Mouse (Mus musculus) gastrocnemius, adult 2 months (tissue): ENCODE measurements around the gene Lexm. TPM values are rescaled to one million over a fixed set of nuclear protein-coding genes. Genes with fewer than 3 reads are reported as not detected.

Experiments used
- DNase-seq: peaks from one replicate; pipeline ENCODE4 v3.0.0; 2022
- H3K27ac ChIP-seq: fragments of 200-600 bp; 2 replicates; pipeline ENCODE4 v1.8.1; 2022; ENCODE audit warnings: mild to moderate bottlenecking
- H3K4me3 ChIP-seq: fragments of 200-600 bp; 2 replicates; pipeline ENCODE4 v1.8.1; 2022; ENCODE audit warnings: mild to moderate bottlenecking, moderate library complexity
- CTCF ChIP-seq: fragments of 200-600 bp; IDR thresholded peaks from 2 replicates; pipeline ENCODE4 v1.8.1; 2022; ENCODE audit warnings: antibody characterized with exemption, mild to moderate bottlenecking, moderate library complexity
- intact Hi-C: fragments of 180-260 bp; cut with DNase I; formaldehyde crosslinking; loops from one replicate; pipeline ENCODE4 v1.15.1; 2025
- total RNA-seq, 2 experiments: library from RNA; stranded (reverse); gene quantifications; 2 replicates each; pipeline ENCODE4 v1.2.3; 2021

The Lexm gene
- total RNA-seq, 2 experiments from 2014 or later: not detected

DNA sequence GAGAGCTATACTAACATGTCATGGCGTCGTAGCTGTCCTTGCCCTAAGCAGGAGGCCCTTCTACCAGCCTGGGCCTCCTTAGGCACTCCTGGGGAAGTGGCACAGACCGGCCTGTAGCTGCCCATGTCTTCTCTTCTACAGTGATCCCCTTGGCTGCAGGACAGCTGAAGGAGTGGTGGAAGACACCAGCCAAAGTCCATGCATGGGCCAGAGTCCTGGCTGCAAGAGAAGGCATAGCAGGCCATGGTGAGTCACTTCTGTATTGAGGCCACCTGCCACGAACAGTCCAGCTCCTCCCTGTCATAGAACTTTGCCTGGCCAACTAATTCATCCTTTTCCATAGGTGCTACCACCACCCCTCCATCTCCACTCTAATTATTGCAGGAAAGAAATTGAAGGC, 1.9 kb upstream of the Lexm start:
- no peak overlapping the region for H3K4me3 ChIP-seq
- no peak overlapping the region for H3K27ac ChIP-seq
- no peak for DNase-seq
- TF ChIP-seq CTCF: no peak
- intact Hi-C loops: no loop called here

DNA sequence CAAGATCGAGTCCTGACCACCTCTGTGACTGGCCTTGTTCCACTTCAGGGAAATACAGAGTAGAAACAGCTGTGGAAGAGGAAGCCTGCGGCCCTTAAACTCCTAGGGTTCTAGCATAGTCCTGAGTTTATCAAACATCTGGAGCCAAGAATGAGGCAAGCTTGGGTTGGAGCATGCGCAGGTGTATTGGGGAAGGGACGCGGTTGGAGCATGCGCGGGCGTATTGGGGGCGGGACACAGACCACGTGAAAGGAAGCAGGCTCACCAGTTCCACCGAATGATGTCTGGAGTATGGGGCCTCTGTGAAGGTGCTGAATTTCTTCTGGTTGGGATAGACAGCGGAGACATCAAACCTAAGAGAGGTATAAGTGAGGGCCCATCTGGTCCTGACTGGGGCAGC, 1.4 kb downstream of the Lexm start:
- H3K27ac ChIP-seq: no peak overlapping the region
- no peak for TF ChIP-seq CTCF
- no peak for DNase-seq
- intact Hi-C loops: no loop called here
- H3K4me3 ChIP-seq: no peak overlapping the region

DNA sequence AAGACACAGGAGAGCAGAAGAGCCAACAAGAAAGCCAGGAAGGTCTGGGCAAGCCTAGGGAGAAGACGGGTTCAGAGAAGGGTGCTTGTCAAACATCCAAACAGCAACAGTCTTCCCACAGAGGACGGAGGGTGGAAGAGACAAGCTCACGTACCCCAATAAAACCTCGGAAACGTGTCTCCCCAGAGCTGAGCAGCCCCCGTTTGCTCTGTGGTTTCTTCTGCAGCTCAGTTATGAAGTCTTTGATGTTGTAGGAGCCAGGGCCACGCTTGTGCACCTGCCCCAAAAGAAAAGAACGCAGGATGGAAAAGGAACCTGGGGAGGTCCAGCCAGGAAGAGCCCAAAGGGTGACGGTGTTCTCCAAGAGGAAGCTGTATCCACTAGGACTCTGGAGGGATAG, 2.2 kb downstream of the Lexm start:
- no peak overlapping the region for H3K4me3 ChIP-seq
- DNase-seq: no peak
- TF ChIP-seq CTCF: no peak
- intact Hi-C loops: loop anchor here (1.0 kb wide), 1 partner anchor 93 kb away; no protein-coding TSS in a partner anchor
- no peak overlapping the region for H3K27ac ChIP-seq

DNA sequence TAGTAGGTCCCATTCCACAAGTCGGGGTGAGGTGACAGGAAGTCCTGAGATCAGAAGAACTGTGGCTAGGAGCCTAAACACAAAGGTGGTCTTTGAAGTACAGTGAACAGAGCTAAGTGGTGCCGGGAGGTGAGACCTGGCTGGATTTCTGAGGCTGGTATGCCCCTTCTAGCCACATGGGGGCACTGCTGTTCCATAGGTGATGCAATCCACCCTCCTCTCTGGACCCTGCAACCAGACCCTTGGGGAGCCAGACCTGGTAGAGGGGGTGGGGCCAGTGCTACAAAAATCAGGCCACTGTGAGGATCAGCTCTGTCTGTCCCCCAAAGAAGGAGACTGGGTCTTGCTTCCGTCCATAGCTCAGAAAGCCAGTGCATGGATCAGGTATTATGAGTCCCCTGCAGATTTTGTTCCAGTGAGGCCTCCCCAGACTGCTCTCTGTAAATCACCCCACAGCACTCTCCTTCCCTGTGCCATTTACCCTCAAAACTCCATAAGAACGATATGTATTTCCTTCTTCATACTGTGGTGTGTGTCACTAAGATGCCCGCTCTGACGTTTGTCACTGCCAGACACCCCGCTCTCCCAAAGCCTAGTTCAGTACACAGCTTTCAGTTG, 2.8 kb downstream of the Lexm start:
- peak; percentile 95 for TF ChIP-seq CTCF
- Histone ChIP-seq H3K27ac (no peak overlapping the region), H3K4me3 (no peak overlapping the region)
- intact Hi-C loops: loop anchor here (1.0 kb wide), 1 partner anchor 94 kb away; no protein-coding TSS in a partner anchor
- DNase-seq: peak; percentile 66

DNA sequence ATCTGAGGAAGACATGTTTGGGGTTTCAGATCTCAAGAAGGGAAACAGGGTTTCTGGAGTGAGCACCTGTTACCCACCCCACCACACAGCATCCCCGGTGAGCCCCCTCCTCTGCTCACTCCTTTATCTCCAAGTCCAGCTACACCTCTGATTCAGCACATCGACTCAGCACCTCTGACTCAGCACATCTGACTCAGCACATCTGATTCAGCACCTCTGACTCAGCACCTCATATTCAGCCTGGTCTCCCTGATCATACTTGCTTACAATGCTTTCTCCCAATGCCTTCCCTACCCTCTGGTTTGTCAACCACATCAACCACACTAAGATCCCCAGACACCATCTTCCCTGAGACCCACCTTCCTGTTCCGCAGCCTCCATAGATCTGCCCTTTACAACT, 3.5 kb downstream of the Lexm start:
- no peak for DNase-seq
- intact Hi-C loops: no loop called here
- TF ChIP-seq CTCF: no peak
- no peak overlapping the region for H3K27ac ChIP-seq
- H3K4me3 ChIP-seq: no peak overlapping the region

DNA sequence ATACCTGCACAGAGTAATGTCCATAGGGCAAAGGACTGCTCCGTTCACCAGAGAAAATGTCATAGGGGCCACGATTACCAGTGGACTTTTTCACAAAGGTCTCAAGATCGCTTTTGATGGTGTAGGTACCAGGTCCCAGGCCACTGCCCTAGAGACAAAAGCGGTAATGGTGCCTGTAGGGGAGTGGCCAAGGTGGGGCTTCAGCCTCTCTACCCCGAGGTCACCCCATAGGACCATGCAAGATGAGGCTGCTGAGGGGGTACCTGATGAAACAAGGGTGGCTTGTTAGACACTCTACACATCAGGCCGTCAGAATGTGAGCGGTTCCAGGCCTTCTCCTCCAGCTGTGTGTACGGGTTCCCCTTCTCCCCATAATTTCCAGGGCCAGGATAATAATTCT, 3.9 kb downstream of the Lexm start:
- Histone ChIP-seq H3K4me3 (no peak overlapping the region), H3K27ac (no peak overlapping the region)
- no peak for DNase-seq
- no peak for TF ChIP-seq CTCF
- intact Hi-C loops: no loop called here

GRCm38 (mm10) chr4:106607905-106608304, 9.1 kb downstream of the Lexm start:
- Histone ChIP-seq H3K27ac (no peak overlapping the region), H3K4me3 (no peak overlapping the region)
- intact Hi-C loops: no loop called here
- no peak for DNase-seq
- no peak for TF ChIP-seq CTCF

- no peak for TF ChIP-seq CTCF
- no peak overlapping the region for H3K4me3 ChIP-seq
- no peak overlapping the region for H3K27ac ChIP-seq
- DNase-seq: no peak
- intact Hi-C loops: no loop called here
Measured at GRCm38 (mm10) chr4:106606639-106607554, 10.1 kb downstream of the Lexm start.

DNA sequence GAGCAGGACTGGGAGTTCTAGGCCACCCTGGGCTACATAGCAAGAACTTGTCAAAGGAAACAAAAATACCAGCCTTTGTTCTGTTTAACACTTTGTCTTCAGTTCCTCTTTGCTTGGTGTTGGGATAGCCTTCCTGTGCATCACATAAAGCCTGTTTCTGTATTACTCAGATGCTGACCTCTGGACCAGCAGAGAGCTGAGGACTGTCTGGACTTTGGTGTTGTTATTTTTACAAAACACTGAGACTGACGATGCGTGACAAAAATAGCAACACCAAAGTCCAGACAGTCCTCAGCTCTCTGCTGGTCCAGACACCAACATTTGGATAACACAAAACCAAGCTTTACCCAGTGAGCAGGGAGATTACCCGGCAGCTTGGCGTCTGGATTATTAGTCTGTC, 16.3 kb downstream of the Lexm start:
- no peak for TF ChIP-seq CTCF
- intact Hi-C loops: no loop called here
- no peak overlapping the region for H3K4me3 ChIP-seq
- no peak for DNase-seq
- peak overlapping the region; percentile 38; the same call in 1 of the 2 replicates for H3K27ac ChIP-seq

- no peak overlapping the region for H3K4me3 ChIP-seq
- no peak for DNase-seq
- intact Hi-C loops: no loop called here
- H3K27ac ChIP-seq: no peak overlapping the region
- no peak for TF ChIP-seq CTCF
Measured at GRCm38 (mm10) chr4:106599415-106599814, 17.6 kb downstream of the Lexm start.

DNA sequence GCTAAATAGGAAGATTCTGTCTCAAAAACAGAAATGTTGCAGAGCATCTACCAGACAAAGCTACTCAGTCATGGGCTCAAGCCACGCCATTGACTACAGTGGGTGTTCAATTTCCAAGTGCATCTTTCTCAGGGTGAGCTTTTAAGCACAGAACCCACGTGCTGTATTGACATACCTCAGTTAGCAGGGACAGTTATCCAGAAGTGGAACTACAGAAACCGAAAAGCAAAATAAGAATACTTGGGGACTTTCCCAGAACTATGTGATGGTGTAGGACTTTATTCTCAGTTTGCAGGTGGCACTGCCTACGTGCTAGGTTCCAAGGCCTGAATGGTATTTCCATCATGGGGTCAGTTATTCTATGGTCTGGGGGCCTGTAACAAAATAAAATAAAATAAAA, 19.3 kb downstream of the Lexm start:
- no peak overlapping the region for H3K4me3 ChIP-seq
- intact Hi-C loops: no loop called here
- TF ChIP-seq CTCF: no peak
- no peak for DNase-seq
- no peak overlapping the region for H3K27ac ChIP-seq

- no peak for TF ChIP-seq CTCF
- intact Hi-C loops: no loop called here
- 0 out of 2 replicates have a peak overlapping the region, but pooled peaks have one; percentile 2 for H3K27ac ChIP-seq
- H3K4me3 ChIP-seq: no peak overlapping the region
- no peak for DNase-seq
Measured at GRCm38 (mm10) chr4:106597055-106597454, 20.0 kb downstream of the Lexm start.

GRCm38 (mm10) chr4:106596200-106596599, 20.8 kb downstream of the Lexm start:
- DNase-seq: no peak
- peak; percentile 29; the same call in 1 of the 2 replicates for TF ChIP-seq CTCF
- intact Hi-C loops: no loop called here
- Histone ChIP-seq H3K4me3 (no peak overlapping the region), H3K27ac (no peak overlapping the region)
